Mouse (Mus musculus) kidney, postnatal 4 days (tissue): ENCODE measurements around the gene Vax2.
A peak's percentile ranks its signal among the peaks of the same experiment; 100 is the strongest.

Source experiments
- DNase-seq, 2 experiments: peaks; one replicate each; pipeline ENCODE4 v3.0.0; 2021; ENCODE audit warnings: mixed read lengths in 2 of 2

Vax2 gene

DNA sequence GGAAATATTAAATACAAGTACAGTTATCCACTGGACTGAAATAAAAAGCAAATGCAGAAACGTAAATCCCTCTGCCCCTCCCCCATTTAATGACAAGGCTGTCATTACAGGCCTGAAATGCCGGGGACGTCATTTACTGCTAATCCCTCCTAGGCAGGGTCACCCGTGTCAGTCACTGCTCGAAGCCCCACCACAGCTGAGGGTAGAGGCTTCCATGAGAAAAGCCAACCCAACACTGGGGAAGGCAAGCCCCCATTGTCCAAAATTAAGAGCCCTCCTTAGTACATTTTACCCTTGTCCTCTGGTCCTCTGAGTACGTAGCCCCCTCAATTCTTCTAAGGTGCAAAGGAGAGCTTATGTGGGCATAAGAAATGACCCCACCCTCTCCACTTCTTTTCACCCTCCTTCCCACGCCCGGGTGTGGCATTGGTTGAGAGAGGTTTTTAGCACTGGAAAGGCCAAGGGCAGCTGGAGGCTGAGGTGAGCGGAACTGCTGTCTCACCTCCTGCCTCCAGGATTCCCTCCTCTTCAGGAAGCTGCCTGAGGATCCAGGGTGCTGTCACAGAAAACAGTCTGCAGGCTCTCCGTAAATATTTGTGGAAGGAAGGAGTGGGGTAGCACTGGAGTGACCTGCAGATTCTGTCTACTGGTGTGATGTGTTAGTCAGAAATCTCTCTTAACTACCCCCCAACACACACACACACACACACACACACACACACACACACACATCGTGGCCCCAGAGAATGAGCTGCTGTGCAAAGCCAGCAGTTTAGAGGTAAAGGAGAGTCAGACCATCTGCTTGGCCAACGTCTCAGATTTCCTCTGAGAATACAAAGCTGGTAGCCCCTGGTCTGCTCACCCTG is 2.4 kb downstream of the Vax2 start:
- no peak for DNase-seq

- peak; percentile 44 to 54 for DNase-seq
Measured at GRCm38 (mm10) chr6:83714221-83715123, 3.4 kb downstream of the Vax2 start.

DNA sequence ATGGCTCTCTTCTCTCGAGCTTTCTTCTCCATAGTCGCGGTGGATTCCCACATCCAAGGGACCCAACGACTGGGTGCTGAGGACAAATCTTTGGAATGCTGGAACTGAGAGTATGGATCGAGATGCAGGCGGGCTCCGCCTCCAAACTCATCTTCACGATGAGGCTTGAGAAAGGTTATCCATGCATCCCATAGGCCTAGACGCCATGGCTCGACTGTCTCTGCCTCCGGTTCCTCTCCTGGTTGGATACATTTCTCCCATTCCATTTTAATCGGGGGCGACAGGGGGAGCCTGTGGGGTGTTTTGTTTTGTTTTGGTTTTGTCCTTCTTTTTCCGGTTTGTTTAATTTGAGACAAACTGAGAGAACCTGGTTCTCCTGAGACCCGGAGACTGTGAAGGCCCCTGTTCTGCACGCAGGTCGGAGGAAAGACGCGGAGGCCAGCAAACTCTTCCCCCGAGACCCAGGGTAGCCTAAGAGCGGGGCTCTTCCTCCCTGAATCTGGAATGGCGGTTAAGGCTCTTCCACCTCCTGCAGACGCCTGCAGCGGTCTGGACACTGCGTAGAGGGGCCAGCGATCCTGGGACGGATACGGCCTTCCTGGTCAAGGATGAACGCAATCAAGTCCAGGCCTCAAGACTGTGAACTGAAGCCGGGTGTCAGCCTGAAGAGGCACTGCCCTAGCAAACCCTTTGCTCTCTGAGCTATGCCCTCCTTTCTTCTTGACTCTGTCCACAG is 4.6 kb downstream of the Vax2 start:
- peak in 1 of 2 experiments; percentile 36 for DNase-seq

- DNase-seq: peak in 1 of 2 experiments; percentile 35
Measured at GRCm38 (mm10) chr6:83717026-83717425, 6.0 kb downstream of the Vax2 start.

DNA sequence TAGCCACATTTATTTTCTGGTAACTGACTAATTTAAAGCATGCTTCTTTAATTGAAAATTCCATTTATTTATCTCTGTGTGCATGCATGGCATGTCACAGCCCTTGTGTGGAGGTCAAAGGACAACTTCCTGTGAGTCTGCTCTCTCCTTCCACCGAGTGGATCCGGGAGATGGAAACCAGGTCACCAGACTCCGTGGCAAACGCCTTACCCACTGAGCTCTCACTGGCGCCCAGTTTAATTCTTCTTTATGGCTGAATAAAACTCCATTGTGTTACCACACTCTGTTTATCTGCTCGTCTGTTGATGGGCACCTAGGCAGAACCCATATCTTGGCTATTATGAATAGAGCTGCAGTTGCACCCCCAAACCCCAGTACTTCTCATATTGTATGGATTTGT is 11.5 kb downstream of the Vax2 start:
- DNase-seq: no peak

- DNase-seq: no peak
Measured at GRCm38 (mm10) chr6:83727178-83727577, 16.1 kb downstream of the Vax2 start.

- DNase-seq: peak; percentile 50 to 55
Measured at GRCm38 (mm10) chr6:83728488-83728887, 17.4 kb downstream of the Vax2 start.

- no peak for DNase-seq
Measured at GRCm38 (mm10) chr6:83729350-83729970, 18.4 kb downstream of the Vax2 start.

GRCm38 (mm10) chr6:83731128-83731527 is 20.1 kb downstream of the Vax2 start:
- DNase-seq: peak; percentile 88 to 89

GRCm38 (mm10) chr6:83737311-83737710 is 26.2 kb downstream of the Vax2 start:
- no peak for DNase-seq

DNA sequence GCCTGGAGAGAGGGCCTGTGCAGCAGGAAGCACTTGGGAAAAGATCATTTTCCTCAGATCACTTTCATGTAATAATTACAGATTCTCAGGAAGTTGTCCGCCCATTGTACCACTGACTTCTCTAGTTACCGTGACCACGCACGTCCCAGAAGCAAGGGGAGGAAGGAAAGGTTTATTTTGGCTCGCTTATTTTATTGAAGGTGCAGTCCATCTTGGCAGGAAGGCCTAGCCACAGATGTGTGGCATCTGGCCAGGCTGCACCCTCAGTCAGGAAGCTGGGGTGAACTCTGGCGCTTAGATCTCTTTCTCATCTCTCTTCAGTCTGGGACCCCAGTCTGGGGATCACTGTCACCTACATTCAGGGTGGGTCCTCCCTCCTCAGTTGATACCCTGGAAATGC is 27.5 kb downstream of the Vax2 start:
- DNase-seq: peak in 1 of 2 experiments; percentile 43

GRCm38 (mm10) chr6:83742761-83743160 is 31.7 kb downstream of the Vax2 start, which contains the start of gene Atp6v1b1:
Gene Atp6v1b1 (plus strand): TSS chr6:83742990.
- DNase-seq: peak; percentile 23 to 47

DNA sequence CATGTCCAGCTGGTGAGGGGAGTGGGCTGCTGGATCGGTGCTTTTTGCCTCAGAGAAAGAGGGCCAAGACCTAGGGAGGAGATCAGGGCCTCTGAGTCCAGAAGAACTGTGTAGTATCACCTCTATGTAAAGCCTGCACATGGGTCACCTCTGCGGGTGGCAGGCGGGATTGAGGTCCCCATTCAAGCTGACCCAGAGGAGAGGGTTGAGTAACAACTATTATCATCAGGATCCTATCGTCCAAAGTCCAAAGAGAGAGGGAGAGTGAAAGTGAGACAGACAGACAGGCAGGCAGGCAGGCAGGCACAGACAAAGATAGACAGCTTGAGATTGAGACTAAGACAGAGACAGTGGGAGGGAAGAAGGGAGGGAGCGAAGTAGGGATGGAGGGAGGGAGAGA is 32.1 kb downstream of the Vax2 start:
- DNase-seq: no peak

- peak; percentile 26 to 53 for DNase-seq
Measured at GRCm38 (mm10) chr6:83744126-83744525, 33.1 kb downstream of the Vax2 start.

DNA sequence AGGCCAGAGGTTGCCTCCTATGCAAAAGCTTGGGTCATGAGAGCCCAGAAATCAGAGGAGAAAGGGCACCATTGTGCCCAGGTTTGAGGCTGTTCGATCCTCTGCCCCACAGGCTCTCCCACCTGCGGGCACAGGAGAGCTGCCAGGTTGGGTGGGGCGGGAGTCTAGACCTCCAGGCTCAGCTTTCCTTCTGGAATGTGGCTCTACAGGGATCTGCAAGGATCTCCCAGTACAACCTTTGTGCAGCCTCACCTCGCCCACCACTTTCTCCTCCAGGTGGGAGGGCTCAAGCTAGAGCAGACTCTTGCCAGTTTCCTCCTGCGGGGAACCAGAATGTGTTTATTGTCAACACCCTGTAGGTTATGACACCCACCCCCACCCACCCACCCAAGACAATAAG is 33.5 kb downstream of the Vax2 start:
- DNase-seq: peak in 1 of 2 experiments; percentile 34

DNA sequence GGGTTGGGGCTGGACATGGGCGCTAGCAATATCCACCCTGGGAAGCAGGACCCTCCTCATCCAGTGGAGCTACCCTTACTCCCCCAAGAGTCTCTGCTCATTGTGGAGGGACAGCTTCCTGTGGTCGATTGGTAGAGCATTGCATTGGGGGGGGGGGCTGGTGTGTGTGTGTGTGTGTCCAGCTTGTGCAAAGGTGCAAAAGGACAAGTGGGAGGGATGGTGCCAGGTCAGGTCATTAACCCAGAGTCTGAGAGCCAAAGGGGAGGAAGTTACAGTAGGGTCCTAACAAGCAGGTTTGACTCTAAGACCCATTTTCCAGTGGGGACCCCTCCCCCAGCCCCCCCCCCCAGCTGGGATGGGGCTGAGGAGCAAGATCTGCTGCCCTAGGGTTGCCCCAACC is 34.4 kb downstream of the Vax2 start:
- DNase-seq: no peak

DNA sequence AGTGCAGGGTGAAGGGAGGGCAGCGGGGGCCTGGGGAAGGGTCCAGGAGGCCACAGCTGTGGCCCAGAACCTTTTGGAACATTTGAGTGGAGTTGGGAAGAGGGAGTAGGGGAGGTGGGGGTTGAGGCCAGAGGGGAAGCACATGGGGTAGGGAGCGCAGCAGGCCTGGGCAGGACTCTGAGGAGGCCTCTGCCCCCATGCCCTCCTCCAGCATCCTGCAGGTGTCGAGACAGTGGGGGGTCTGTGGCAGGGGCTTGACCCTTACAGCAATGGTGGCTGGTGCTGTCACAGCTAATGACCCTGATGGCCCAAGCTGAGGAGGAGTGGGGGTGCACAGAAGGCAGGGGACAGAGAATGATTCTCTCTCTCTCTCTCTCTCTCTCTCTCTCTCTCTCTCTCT is 38.2 kb downstream of the Vax2 start:
- no peak for DNase-seq

GRCm38 (mm10) chr6:83750171-83750684 is 39.2 kb downstream of the Vax2 start:
- DNase-seq: peak; percentile 80 to 81

- DNase-seq: no peak
Measured at GRCm38 (mm10) chr6:83756051-83756450, 45.0 kb downstream of the Vax2 start.

DNA sequence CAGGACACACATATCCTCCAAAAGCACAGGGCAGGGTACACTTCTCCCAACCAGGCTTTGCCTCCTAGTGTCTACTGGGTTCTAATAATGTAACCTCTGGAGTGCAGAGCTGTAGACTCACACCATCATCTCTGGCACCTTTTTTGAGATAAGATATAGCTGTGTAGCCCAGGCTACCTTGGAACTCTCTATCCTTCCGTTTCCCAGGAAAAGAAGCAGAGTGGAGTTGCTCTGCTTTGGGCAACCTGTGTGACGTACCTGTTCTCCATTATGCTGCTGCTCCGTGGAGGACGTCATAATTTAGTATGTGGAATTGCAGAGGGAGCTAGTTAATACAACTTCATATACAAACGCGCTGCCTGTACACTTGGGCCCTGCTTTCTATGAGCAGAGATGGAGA is 51.3 kb downstream of the Vax2 start, which contains the start of gene Ankrd53:
Gene Ankrd53, plus strand, starts transcription at position 301 of the 400 bp plus-strand sequence.
- no peak for DNase-seq

- peak; percentile 64 to 79 for DNase-seq
Measured at GRCm38 (mm10) chr6:83762880-83763431, 51.9 kb downstream of the Vax2 start.

GRCm38 (mm10) chr6:83766982-83767381 is 55.9 kb downstream of the Vax2 start:
- DNase-seq: no peak
